Mouse (Mus musculus): Measurements from ENCODE around the gene Fabp6. TPM values are rescaled to one million over a fixed set of nuclear protein-coding genes. Genes with fewer than 3 reads are reported as not detected.

Fabp6 gene
- polyA plus RNA-seq, 1 experiment from 2014 or later, result 0.59 TPM

GRCm38 (mm10) chr11:43563654-43564244 lies 37.6 kb downstream of the Fabp6 start:
- 60% methylated on average over 10 of the region's 10 CpGs for WGBS
- H3K27me3 ChIP-seq, result no peaks in the 10 kb centered on the region
- peak overlapping the region; percentile 4; the same call in 1 of the 2 replicates for H3K27ac ChIP-seq
- H3K4me2 ChIP-seq, result no peak overlapping the region
- H3K36me3 ChIP-seq, result peaks cover 3% of the 10 kb centered on the region; the same call in 1 of the 2 replicates
- peaks cover 22% of the 10 kb centered on the region for H3K4me1 ChIP-seq
- no peak for ATAC-seq (ENCODE audit: insufficient number of reproducible peaks, low FRiP score, low TSS enrichment, low read depth)
- no peaks in the 10 kb centered on the region for H3K9me3 ChIP-seq
- no peak overlapping the region for H3K9ac ChIP-seq
- H3K4me3 ChIP-seq, result no peak overlapping the region

DNA sequence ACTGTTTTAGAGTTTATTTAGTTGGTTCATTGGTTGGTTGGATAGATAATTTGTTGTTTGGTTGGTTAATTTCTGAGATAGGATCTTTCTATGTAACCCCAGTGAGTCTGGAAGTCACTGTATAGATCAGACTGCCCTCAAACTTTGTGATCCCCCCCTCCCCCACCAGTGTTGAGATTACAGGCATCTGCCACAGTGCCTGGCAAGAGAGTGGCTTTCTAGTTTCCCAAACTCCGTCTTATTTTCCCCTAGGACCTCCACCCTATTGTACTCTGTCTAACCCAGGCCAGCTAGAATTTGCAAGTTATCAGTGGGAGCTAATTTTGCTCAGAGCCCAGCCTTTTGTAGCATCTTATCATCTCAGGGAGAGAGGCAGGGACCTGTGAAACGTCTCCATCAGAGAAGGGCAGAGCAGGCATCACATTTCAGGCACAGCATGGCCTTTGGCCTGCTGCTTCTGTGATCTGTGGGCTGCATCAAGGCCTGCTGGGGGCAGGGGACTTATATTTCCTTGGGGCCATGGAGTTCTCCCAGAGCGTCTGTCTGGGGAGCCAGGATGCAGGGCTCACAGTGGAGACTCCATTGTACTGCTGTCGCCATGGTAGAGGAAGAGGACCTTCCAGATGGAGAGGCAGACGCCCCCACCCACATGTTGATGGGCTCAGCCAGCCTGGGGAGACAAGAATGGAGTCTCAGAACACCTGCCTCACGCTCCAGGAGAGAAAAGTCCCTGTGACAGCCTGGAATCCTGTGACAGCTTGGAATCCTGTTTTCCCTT lies 41.6 kb downstream of the Fabp6 start:
- Histone ChIP-seq H3K27ac (no peak overlapping the region), H3K9me3 (no peaks in the 10 kb centered on the region), H3K36me3 (peaks cover 22% of the 10 kb centered on the region), H3K4me2 (no peak overlapping the region), H3K4me3 (no peak overlapping the region), H3K9ac (no peak overlapping the region), H3K4me1 (0 out of 2 replicates have a peak, but pooled peaks cover 3% of the 10 kb centered on the region), H3K27me3 (no peaks in the 10 kb centered on the region)
- WGBS, result 33% methylated on average over 6 of the region's 6 CpGs
- ATAC-seq (ENCODE audit: insufficient number of reproducible peaks, low FRiP score, low TSS enrichment, low read depth), result no peak

DNA sequence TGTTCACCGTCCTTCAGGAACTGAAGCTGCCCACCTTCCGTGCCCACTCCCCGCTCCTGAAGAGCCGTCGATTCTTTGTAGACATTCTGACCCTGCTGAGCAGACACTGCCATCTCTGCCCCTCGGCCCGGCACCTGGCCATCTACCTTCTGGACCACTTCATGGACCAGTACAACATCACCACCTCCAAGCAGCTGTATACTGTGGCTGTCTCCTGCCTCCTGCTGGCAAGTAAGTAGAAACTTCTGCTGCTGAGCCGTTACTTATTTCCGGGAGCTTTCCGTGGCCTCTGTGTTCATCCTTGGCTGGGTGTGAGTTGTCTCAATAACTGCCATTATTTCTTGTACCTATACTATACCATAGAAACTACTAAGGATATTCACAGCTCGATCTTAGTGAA lies 44.8 kb downstream of the Fabp6 start:
- H3K9me3 ChIP-seq, result no peaks in the 10 kb centered on the region
- no peak overlapping the region for H3K4me3 ChIP-seq
- no peak overlapping the region for H3K4me2 ChIP-seq
- ATAC-seq (ENCODE audit: insufficient number of reproducible peaks, low FRiP score, low TSS enrichment, low read depth), result no peak
- H3K36me3 ChIP-seq, result peaks cover 22% of the 10 kb centered on the region
- no peaks in the 10 kb centered on the region for H3K27me3 ChIP-seq
- H3K27ac ChIP-seq, result no peak overlapping the region
- no peak overlapping the region for H3K9ac ChIP-seq
- H3K4me1 ChIP-seq, result no peaks in the 10 kb centered on the region
- WGBS, result 86% methylated on average over 11 of the region's 11 CpGs

GRCm38 (mm10) chr11:43552675-43553074 lies 48.7 kb downstream of the Fabp6 start:
- ATAC-seq (ENCODE audit: insufficient number of reproducible peaks, low FRiP score, low TSS enrichment, low read depth), result no peak
- Histone ChIP-seq H3K4me1 (peaks cover 18% of the 10 kb centered on the region), H3K27ac (no peak overlapping the region), H3K36me3 (peaks cover 8% of the 10 kb centered on the region; the same call in 1 of the 2 replicates), H3K9ac (no peak overlapping the region), H3K4me3 (no peak overlapping the region), H3K4me2 (no peak overlapping the region), H3K27me3 (no peaks in the 10 kb centered on the region), H3K9me3 (no peaks in the 10 kb centered on the region)
- WGBS, result 81% methylated on average over 6 of the region's 6 CpGs

DNA sequence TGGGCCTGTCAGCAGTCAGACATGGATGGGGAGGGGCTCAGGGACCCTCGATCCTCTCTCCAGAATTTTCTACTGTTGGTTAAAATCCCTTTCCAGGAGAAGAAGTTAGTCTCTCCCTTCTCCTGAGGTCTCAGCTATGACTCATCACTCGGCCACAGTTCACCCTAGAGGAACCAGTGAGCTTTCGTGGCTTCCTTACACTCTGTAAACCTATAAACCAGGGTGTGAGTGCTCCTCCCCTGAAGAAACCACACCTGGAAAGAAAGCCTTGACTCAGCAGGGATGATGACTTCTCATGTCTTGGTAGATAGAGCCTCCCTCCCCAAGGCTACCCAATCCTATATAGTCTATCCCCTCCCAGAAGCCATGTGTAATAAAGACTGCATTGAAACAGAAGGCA lies 49.6 kb downstream of the Fabp6 start:
- peaks cover 3% of the 10 kb centered on the region; the same call in 1 of the 2 replicates for H3K36me3 ChIP-seq
- no peak overlapping the region for H3K27ac ChIP-seq
- 71% methylated on average over 3 of the region's 3 CpGs for WGBS
- H3K27me3 ChIP-seq, result no peaks in the 10 kb centered on the region
- no peak overlapping the region for H3K4me3 ChIP-seq
- ATAC-seq (ENCODE audit: insufficient number of reproducible peaks, low FRiP score, low TSS enrichment, low read depth), result no peak
- H3K4me2 ChIP-seq, result no peak overlapping the region
- H3K9me3 ChIP-seq, result no peaks in the 10 kb centered on the region
- peaks cover 18% of the 10 kb centered on the region for H3K4me1 ChIP-seq
- no peak overlapping the region for H3K9ac ChIP-seq

DNA sequence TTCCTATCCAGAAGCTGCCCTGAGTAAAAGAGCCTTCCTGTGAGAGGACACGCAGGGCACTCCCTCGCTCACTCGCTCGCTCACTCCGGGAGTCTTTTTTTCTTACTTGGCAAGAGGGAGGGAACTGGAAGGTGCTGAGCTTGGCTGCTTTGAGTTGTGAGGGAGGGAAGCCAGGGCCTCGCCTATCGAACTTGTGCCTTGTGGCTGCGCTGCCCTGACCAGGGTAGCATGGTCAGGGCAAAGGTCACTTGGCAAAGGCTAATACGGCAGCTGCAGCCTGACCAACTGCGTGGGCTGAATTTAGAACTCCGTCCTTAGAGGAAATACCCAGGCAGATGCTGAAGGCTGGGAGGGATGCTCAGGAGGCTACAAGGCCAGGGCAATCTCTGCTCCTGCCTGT lies 51.6 kb downstream of the Fabp6 start:
- Histone ChIP-seq H3K4me3 (no peak overlapping the region), H3K27me3 (no peaks in the 10 kb centered on the region), H3K9me3 (no peaks in the 10 kb centered on the region), H3K9ac (no peak overlapping the region), H3K4me2 (no peak overlapping the region), H3K36me3 (0 out of 2 replicates have a peak, but pooled peaks cover 3% of the 10 kb centered on the region), H3K4me1 (peaks cover 18% of the 10 kb centered on the region), H3K27ac (0 out of 2 replicates have a peak overlapping the region, but pooled peaks have one; percentile 7)
- 49% methylated on average over 11 of the region's 11 CpGs for WGBS
- 0 out of 2 replicates have a peak, but pooled peaks have one; percentile 27 for ATAC-seq (ENCODE audit: insufficient number of reproducible peaks, low FRiP score, low TSS enrichment, low read depth)

DNA sequence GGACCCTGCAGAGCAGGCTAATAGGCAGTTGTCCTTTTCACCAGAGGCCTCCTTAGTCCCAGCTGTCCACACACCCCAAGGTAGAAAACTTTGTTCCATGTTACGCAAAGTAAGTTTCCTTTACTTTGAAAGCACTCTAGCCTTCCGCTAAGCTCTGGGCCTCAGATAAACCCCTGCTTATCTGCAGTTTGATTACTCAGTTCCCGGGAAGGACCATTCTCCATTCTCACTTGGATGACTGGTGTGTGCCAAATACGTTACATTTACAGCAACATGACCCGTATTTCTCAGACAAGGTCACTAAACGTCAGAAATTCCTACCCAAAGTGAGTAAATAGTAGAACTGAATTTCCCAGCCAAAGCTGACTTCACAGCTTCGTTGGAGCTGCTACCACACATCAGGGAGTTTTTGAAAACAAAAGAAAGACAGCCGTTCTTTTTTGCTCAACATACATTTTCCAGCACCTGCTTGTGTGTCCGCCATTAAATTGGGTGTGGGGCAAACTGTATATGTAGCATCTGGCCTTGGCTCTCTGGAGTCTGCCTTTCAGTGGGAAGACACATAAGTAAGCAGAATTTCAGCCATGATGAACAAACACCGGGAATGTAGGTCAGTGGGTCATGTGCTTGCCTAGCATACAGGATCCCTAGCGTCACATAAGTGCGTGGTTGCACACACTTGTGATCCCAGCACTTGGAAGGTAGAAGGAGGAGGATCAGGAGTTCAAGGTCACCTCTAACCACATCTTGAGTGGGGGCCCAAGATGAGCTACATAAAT lies 52.5 kb downstream of the Fabp6 start:
- Histone ChIP-seq H3K27me3 (no peaks in the 10 kb centered on the region), H3K9me3 (no peaks in the 10 kb centered on the region), H3K4me1 (peaks cover 18% of the 10 kb centered on the region), H3K36me3 (0 out of 2 replicates have a peak, but pooled peaks cover 3% of the 10 kb centered on the region), H3K4me2 (no peak overlapping the region), H3K9ac (no peak overlapping the region), H3K27ac (peak overlapping the region; percentile 43), H3K4me3 (no peak overlapping the region)
- 61% methylated on average over 12 of the region's 12 CpGs for WGBS
- no peak for ATAC-seq (ENCODE audit: insufficient number of reproducible peaks, low FRiP score, low TSS enrichment, low read depth)

- 26% methylated on average over 7 of the region's 7 CpGs for WGBS
- peaks cover 18% of the 10 kb centered on the region for H3K4me1 ChIP-seq
- no peaks in the 10 kb centered on the region for H3K9me3 ChIP-seq
- H3K4me2 ChIP-seq, result no peak overlapping the region
- peak overlapping the region; percentile 43 for H3K27ac ChIP-seq
- no peak for ATAC-seq (ENCODE audit: insufficient number of reproducible peaks, low FRiP score, low TSS enrichment, low read depth)
- no peak overlapping the region for H3K9ac ChIP-seq
- H3K36me3 ChIP-seq, result 0 out of 2 replicates have a peak, but pooled peaks cover 3% of the 10 kb centered on the region
- no peaks in the 10 kb centered on the region for H3K27me3 ChIP-seq
- H3K4me3 ChIP-seq, result no peak overlapping the region
Measured at GRCm38 (mm10) chr11:43548148-43548547, 53.2 kb downstream of the Fabp6 start.

GRCm38 (mm10) chr11:43546678-43547077 lies 54.7 kb downstream of the Fabp6 start:
- WGBS, result 74% methylated on average over 4 of the region's 4 CpGs
- Histone ChIP-seq H3K27ac (no peak overlapping the region), H3K4me1 (peaks cover 18% of the 10 kb centered on the region), H3K27me3 (no peaks in the 10 kb centered on the region), H3K4me2 (no peak overlapping the region), H3K36me3 (0 out of 2 replicates have a peak, but pooled peaks cover 3% of the 10 kb centered on the region), H3K4me3 (no peak overlapping the region), H3K9me3 (no peaks in the 10 kb centered on the region), H3K9ac (no peak overlapping the region)
- ATAC-seq (ENCODE audit: insufficient number of reproducible peaks, low FRiP score, low TSS enrichment, low read depth), result no peak

Measured in limb, embryonic 15.5 days (tissue).